Mouse (Mus musculus) bone marrow, adult 2 months (tissue): ENCODE results near the gene Cdca5.

Experiments used
- CTCF ChIP-seq: fragments of 200-500 bp; IDR thresholded peaks from 2 replicates; pipeline ENCODE4 v1.5.1; 2011; ENCODE audit warnings: low read length, control low read depth; ENCODE audit not compliant: control insufficient read depth, insufficient read depth
- POLR2A ChIP-seq: fragments of 200-500 bp; IDR thresholded peaks from 2 replicates; pipeline ENCODE4 v1.6.1; 2011; ENCODE audit warnings: low read depth, mild to moderate bottlenecking, control low read depth, low read length, borderline replicate concordance; ENCODE audit not compliant: control insufficient read depth

- TF ChIP-seq CTCF (no peak), POLR2A (no peak)
Measured at GRCm38 (mm10) chr19:6062418-6062817, 22.4 kb upstream of the Cdca5 start.
